Mouse (Mus musculus): ENCODE data around the gene Lgr6.

DNA sequence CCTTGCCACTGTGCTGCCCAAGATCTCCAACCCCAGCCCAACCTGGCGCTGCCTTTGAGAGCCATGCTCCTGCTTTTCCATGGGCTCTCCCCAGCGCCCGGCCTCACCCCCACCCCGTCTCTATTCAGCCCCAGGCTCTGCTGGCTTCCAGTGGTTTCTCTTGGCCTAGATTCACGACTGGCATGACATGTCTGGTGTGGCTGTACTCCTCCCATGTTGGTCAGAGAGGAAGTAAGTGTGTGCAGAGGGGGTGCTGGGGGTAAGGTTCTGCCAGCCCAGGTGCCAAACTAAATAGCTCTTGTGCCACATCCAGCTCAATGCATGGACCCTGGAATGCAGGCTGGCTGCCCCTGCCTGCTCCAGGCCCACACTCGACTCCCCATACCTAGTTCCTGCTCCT is 44.9 kb downstream of the Lgr6 start:
- TF ChIP-seq POLR2A (IDR thresholded peaks at IDR 0.05; ENCODE audit: insufficient read depth, low read depth, low read length) (no peak), EP300 (IDR thresholded peaks at IDR 0.05; ENCODE audit: insufficient read depth, low read depth, low read length) (no peak)
